Comparison of ENCODE assay signal across 9 mouse cellular contexts in genomic region chr2:155369333-155369883, GRCm38 (mm10). TPM values are rescaled to one million over a fixed set of nuclear protein-coding genes. Genes with fewer than 3 reads are reported as not detected.
DNase-seq lines count a peak whose midpoint lies in the region; ATAC-seq lines count a peak whose summit lies in the region.
"Had no signal": no experiment of that assay in that cellular context is flagged by ENCODE, and none has a peak within 500 bp of the region (broad histone marks: within the 10 kb centered on the region; RNA-seq: fewer than 3 reads in every experiment).

No protein-coding gene starts in this region.

- 40% methylated on average over 7 of the region's 7 CpGs for WGBS in heart, embryonic 14.5 days

- H3K9ac ChIP-seq in heart, embryonic 14.5 days (ENCODE audit: low read length), result no peak overlapping the region
- H3K9ac ChIP-seq: midbrain, embryonic 12.5 days had no signal

- peak overlapping the region; percentile 78 to 80 for H3K27ac ChIP-seq in heart, embryonic 14.5 days (replicated peaks in 1 of 2; ENCODE audit: control insufficient read depth in 1 of 2, insufficient read depth in 1 of 2, low read depth in 2 of 2, low read length in 2 of 2)
- H3K27ac ChIP-seq: midbrain, embryonic 12.5 days had no signal

- peaks cover 12 to 15% of the 10 kb centered on the region in 2 experiments for H3K4me1 ChIP-seq in heart, embryonic 14.5 days (ENCODE audit: control insufficient read depth in 2 of 2, insufficient read depth in 2 of 2, low read length in 2 of 2)
- H3K4me1 ChIP-seq: midbrain, embryonic 12.5 days had no signal

- peak; percentile 74 for DNase-seq in adrenal gland, postnatal 10 days
- DNase-seq in adrenal gland, adult 8-10 months, result no peak
- peak; percentile 67 for DNase-seq in NIH3T3 (ENCODE audit: low read depth)
- peak; percentile 76 for DNase-seq in layer of hippocampus, adult 9-11 months
- peak; percentile 69 for DNase-seq in skeletal muscle tissue, adult 2 months (ENCODE audit: low read depth, low spot score)
- DNase-seq in embryo, embryonic 10.5 days (ENCODE audit: low spot score), result no peak
- DNase-seq in thymus, postnatal 0 days (ENCODE audit: low spot score), result no peak

- no peaks in the 10 kb centered on the region for H3K27me3 ChIP-seq in heart, embryonic 14.5 days (ENCODE audit: control insufficient read depth, insufficient read depth, low read length)
- H3K27me3 ChIP-seq: midbrain, embryonic 12.5 days had no signal

- H3K36me3 ChIP-seq in heart, embryonic 14.5 days (ENCODE audit: control insufficient read depth, insufficient read depth, low read length), result no peaks in the 10 kb centered on the region
- H3K36me3 ChIP-seq: midbrain, embryonic 12.5 days had no signal

- H3K9me3 ChIP-seq in heart, embryonic 14.5 days (ENCODE audit: control insufficient read depth, low read length), result no peaks in the 10 kb centered on the region
- H3K9me3 ChIP-seq: midbrain, embryonic 12.5 days had no signal

- peak; percentile 51 for ATAC-seq in heart, embryonic 14.5 days (ENCODE audit: insufficient number of reproducible peaks, insufficient read depth, low FRiP score, low read depth)

- no peak overlapping the region for H3K4me3 ChIP-seq in heart, embryonic 14.5 days (ENCODE audit: control insufficient read depth in 1 of 2, insufficient read depth in 1 of 2, low read depth in 1 of 2, low read length in 2 of 2)
- H3K4me3 ChIP-seq: midbrain, embryonic 12.5 days had no signal

- no peak overlapping the region for H3K4me2 ChIP-seq in heart, embryonic 14.5 days (ENCODE audit: low read length)
- H3K4me2 ChIP-seq: midbrain, embryonic 12.5 days had no signal

RNA-seq across cellular contexts. Expression of gene Trp53inp2, which starts 11.5 kb away (rescaled TPM):
- 100 to 1,000 TPM; 234 to 237 TPM for total RNA-seq in adrenal gland, postnatal 10 days (2021)
- total RNA-seq in adrenal gland, adult 8-10 months (2022), result 100 to 1,000 TPM; 182 to 291 (median 250) TPM
- polyA plus RNA-seq in heart, embryonic 14.5 days (2014; fragmentation: Nextera tagmentation; extraction: Ambion mirVana), result 96.9 and 97.0 TPM in 2 replicates
- 6.9 and 9.6 TPM in 2 replicates for polyA plus RNA-seq in thymus, postnatal 0 days (2015; fragmentation: Nextera tagmentation; extraction: Ambion mirVana)

RNA-seq across cellular contexts. Expression of gene Pigu, which starts 12.2 kb away (rescaled TPM):
- total RNA-seq in adrenal gland, postnatal 10 days (2021), result 10 to 100 TPM; 28.5 to 33.5 TPM
- total RNA-seq in adrenal gland, adult 8-10 months (2022), result 10 to 100 TPM; 31.3 to 50.4 (median 38.7) TPM
- 54.1 and 57.0 TPM in 2 replicates for polyA plus RNA-seq in heart, embryonic 14.5 days (2014; fragmentation: Nextera tagmentation; extraction: Ambion mirVana)
- polyA plus RNA-seq in thymus, postnatal 0 days (2015; fragmentation: Nextera tagmentation; extraction: Ambion mirVana), result 30.7 and 39.2 TPM in 2 replicates

Comparison
In these comparisons a context has a peak if more than half of its experiments do, and no peak if none do; other contexts are left out.
1. DNase-seq: peak in adrenal gland, postnatal 10 days (single experiment), NIH3T3 (single experiment), layer of hippocampus, adult 9-11 months (single experiment) and skeletal muscle tissue, adult 2 months (single experiment); none in adrenal gland, adult 8-10 months (single experiment), embryo, embryonic 10.5 days (single experiment) and thymus, postnatal 0 days (single experiment).